Mouse (Mus musculus) cerebellum, adult 11 months (tissue): ENCODE results near the gene Duoxa1.
A peak's percentile ranks its signal among the peaks of the same experiment; 100 is the strongest.
"Not testable (repeated sequence)": the region's sequence is repeated elsewhere in the genome, so short reads cannot be mapped to it uniquely, and the experiment has no call there.

Experiments used
- DNase-seq: peaks from one replicate; pipeline ENCODE4 v3.0.0; 2022

Duoxa1 gene

DNA sequence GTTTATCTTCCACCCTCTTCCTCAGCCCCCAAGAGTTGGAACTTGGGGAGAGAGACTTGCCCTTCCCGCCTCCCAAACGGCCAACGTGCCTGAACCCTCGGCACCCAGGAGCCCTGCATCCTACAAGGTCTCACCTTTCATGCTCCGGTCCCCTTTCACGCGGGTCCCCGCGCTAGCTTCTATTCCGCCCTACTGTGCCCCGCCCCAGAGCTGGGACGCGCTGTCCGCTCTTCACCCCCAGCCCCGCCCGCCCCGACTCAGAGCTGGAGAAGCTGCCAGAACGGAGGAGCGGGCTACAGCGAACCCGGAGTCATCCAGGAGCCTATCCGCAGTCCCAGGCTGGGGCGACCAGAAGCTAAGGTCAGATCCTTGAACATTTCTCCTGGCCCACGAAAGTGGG is at the start of gene Duoxa1:
TSS of gene Duoxa1 (minus strand) at position 195 of the 400 bp plus-strand sequence.
- no peak for DNase-seq

DNA sequence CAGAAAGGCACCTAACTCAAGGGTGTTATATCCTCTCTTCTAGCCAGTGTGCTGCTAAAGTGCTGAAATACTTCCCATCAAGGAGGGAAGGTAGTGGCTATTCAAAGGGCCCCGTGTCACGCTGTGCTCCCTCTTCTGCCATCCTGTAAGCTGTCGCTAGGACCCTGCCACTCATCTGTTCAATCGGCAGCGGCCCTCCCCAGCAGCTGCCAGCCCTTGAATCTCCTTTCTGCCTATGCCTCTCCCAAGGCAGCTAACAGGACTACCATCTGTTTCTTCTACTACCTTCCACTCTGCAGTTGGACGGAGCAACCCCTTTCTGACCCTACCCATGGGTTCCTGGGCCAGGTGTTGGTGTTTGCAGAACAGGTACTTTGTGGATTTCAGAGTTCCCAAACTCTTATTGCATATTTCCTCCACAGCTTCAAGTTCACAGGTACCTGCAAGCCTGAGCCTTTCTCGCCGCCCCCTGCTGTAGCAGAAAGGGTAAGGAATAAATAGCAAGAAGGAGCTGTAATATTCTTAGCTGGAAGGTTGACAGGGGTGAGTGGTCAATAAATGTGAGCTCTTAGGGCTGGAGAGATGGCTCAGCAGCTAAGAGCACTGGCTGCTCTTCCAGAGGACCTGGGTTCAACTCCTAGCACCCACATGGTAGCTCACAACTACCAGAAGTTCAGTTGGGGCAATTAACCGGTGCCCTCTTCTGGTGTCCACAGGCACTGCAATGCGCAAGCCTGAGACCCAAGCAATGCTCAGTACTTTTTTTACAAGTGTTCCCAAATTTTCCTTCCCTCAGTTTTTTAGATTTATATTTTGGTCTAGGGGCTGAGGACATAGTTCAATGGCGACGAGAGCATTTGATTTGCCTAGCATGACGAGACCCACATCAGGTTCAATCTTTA is 49.3 kb upstream of the Duoxa1 start:
- DNase-seq, result no peak

DNA sequence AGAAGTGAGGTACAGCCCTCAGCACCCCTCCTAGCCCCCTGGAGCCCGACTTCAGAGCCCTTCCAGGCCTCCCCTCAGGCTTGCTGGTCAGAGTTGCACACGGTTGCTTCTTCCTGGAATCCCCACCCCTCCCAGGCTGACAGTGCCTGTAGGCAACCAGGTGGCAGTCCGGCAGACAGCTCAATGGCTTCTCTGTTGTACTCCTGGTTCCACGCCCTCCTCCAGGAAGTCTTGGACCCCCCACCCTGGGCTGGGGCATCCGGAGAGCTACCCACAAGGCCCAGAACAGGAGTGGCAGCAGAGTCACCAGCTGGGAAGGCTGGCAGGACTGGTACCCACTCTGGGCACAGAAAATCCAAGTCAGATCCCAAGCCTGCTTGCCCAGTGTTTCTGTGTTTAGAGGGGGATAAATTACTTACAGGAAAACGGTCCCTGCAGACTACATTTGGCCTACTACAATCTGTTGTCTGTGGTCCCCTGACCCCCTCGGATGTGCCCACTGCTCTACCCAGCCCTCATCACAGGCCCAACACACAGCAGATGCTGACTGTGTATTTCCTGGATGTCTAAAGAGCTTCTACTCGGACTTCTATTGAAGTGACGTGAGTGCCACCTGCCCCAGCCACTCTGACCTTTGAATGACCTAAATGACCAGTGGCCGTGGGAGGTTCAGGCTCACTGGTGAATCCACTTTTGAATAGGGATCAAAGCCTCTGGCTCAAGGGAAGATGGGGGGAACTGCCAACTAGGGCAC is 48.5 kb upstream of the Duoxa1 start:
- DNase-seq, result peak; percentile 60

DNA sequence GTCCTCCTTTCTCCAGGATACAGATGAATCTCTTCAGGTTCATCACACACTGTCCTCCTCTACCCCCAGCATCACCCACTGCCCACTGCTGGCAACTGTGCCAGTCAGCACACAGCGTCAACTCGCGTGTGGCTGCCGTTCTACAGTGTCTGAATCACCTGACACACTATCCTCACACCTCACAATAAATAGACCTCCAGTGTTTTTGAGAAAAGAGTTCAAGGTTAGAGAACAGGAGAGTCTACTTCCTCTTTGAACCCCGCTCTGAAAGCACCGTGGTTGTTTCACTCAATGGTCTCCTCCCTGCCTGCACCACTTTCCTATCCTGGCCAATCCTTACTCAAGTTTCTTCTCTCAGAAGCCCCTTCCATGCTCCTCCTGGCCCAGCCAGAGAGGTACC is 47.7 kb upstream of the Duoxa1 start:
- no peak for DNase-seq

DNA sequence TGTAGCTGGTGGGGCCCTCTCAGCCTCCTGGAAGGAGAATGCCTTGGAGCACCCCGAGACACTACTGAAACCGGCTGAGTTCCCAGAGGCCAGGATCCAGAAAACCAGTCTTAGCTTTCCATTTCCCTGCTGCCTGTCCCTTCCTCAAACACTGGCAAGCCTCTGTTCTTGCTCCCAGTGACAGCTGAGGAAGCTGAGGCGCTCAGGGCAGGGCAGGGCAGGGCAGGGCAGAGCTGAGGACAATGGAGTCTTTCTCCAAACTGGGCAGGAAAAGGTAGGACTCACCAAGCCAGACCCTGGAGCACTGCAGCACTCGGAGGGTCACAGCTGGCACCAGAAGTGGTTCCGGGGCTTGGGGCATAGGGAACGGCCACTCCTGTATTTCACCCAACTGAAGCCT is 46.8 kb upstream of the Duoxa1 start:
- DNase-seq, result no peak

DNA sequence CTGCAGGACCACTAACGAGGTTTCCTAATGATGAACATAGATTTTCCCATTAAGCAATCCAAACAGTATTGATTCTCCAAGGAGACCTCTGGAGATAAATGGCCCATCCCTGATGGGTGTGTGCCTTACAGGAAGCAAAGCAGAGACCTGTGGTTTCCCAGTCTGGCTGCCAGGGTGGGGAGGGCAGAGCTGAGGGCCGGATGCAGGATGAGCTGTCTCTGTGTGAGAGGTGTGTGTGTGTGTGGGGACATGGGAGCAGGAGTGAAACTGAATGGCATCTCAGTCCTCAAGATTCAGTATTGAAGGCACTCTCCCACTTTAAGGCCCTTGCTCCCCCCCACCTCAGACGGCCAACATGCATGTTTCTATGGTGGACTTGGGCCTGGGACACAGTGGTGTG is 42.7 kb upstream of the Duoxa1 start:
- DNase-seq, result no peak

DNA sequence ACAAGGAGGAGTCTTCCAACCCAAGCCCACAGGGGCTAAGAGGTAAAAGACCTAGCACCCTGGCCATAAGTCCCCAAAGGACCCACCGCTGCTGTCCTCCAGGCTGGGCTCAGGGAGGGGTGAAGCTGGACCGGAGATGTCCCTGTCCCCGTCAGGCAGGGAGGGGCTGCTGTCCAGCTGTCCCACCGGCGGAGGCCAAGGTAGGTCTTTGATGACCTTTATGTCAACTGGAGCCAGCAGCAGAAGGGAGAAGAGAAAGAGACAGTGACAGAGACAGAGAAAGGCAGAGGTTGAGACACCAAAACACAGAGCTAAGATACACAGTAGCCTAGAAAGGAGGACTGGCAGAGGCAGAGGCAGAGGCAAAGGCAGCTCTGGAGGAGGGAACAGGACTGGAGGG is 41.9 kb upstream of the Duoxa1 start:
- DNase-seq, result no peak

DNA sequence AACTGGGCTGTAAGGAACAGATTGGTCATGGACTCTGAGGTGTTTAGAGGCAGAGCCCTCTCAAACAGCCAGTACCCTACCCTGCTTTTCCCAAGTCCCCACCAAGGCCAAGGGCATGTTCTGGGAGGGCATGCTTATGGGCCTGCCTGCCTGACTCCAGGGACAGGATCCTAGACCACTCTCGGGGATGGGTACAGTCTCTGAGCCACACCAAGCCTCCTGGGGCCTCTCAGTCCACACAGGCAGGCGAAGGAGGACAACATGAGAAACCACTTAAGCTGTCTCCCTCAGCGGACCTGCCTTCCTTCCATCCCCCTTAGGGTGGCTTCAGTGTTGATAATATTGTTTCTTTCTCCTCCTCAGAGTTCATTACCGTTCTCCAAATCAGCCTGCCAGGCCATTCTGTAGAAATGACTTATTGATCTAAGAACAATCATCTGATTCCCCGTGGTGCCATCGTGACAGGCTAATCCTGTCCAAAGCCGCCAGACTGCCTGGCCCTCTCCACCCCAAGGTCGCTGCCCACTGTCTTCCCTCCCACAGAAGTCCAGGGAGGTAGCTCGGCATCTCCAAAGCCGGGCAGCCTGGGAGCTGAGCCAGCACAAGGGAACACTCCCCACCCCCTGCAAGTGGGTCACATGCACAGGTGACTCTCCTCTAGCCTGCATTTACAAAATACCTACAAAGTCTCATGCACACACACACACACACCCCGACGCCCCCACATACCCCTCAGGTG is 40.8 kb upstream of the Duoxa1 start:
- peak; percentile 78 for DNase-seq

DNA sequence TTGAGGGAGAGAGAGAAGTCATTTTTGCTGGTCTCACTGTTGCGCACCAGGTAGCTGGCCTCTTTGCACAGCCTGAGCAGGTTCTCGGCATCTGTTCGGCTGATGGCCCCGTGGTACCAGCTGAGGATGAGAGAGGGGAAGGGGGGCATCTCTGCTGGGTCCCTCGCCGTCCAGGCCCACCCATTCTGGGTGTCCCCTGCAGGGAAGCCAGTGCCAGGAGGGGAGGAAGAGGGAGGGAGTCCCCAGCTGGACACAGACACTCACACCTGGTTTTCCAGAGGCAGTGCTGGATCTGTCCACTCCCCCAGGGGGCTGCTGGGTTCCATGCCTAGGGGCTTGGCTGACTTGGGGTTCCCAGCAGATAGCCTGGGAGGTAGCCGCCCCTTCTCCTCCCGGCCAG is 40.2 kb upstream of the Duoxa1 start:
- DNase-seq, result peak; percentile 40

DNA sequence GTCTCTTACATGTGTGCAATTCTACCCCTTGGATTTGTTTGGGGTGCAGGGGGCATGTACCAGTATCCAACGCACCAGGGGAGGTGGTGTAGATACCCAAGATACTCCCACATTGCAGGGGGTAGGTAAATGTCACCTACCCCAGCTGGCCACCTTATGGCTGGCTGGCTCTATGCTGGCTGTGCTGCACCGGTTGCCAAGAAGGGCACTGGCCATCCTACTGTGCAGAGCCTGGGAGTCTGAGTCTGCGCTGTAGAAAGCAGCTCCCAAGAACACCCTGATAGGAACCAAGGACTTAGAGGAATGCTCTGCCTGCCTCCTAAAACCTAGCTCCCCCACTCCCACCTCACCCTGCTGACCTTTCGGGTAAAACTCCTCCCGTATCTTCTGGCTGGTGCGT is 39.5 kb upstream of the Duoxa1 start:
- peak; percentile 65 for DNase-seq

DNA sequence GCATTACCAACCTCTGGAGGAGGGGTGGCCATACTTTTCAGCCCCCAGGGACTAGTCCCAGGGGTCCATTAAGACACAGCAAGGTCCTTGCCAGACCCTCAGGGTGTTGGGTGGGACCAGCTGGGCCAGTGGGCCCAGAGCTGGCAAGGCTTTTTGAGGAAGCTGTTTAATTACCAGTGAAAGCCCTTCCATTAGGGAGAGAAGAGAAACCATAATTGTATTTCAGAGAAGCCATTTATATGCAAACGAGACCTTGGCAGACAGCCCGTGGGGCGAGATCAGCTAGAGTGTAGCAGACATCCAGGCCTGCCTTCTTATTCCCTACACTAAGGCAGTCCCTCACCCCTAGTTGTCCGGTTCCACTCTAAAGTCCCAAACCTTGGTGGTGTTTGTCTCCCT is 38.4 kb upstream of the Duoxa1 start:
- peak; percentile 45 for DNase-seq

DNA sequence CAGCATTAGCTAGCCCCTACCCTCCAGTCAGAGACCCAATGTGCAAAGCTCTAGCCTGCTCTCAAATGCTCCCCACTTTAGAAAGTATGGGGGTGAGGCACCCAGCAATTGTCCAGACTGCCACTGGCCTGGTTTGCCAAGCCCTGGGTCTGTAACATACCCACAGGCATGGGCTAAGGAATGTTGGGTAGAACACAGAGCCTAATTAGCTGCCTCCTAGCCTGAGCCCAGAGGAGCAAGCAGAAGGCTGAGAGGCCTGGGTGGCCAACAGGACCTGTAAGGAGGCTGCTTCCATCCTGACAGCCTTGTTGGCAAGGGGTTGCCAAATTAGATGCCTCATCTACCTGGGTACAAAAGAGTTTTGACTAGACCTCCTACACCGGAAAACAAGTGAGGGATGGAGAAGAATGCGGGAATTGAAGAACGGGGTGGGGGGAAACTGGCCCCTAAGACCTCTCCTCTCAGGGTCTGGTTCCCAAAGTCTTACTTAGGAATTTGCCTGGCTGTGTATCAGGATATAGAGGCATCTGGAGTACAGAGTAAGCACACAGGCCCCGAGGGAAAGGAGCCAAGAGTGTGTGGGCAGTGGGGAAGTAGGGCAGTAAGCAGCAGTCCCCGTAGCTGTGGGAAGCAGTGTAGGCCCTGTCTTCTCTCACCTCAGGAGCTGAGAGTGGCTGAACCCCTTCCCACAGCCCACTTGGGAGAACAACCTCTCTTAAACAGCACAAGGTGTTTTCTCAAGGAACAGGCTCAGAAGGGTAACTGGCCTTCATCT is 37.8 kb upstream of the Duoxa1 start:
- DNase-seq, result no peak

DNA sequence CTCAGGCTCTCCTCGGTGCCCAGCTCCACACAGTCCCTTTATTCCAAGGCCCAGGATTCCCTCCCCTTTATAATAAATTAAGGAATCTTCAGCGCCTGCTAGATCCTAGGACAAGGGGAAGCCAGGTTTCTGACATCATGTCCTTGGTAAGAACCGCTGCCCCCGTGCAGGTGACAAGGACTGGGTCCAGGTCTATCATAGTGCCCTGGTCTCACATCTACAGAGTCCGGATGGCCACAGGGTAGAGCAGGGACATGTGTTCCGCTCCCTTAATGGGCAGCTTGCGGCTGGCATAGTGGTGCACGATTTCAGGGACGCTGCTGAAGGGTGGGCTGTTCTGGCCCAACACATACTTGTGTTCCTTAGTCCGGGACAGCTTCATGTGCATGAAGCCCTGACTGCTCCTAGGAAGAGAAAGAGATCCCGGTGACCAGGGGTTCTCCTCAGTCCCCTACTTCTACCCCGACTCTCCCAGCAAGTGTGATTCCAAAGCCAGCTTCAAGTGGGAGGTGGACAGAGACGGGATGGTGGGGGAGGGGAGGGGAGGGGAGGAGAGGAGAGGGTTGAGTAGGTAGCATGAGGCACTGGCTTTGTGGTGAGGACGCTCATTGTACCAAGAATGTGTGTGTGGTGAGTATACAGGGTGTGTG is 35.7 kb upstream of the Duoxa1 start:
- DNase-seq, result no peak

DNA sequence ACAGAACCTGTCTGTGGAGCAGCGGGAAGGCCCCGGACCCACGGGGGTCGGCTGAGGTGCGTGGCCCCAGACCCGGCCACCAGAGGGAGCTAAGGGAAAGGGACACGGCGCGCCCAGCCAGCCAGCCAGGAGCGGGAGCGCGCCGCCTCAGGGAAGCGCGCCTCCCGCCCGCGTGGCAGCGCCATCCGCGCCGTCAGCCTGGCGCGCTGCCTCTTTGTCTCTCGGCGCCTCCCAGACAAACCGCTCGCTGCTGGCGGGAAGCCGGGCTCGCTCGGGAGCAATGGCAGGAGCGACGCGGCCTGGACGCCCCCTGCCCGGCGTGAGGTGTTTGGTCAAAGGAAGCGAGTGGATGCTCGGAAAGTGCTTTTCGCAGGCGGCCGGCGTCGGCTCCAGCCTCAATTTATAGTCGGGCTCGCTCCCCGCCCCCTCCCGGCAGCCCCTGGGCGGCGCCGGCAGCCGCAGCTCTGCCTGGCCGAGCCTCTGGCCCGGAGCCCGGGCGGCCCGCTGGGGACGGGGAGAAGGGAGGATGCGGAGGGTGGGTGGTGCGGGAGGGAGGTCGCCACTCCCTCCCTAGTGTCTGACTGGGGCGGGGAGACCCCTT is 35.1 kb upstream of the Duoxa1 start:
- DNase-seq, result peak; percentile 93

DNA sequence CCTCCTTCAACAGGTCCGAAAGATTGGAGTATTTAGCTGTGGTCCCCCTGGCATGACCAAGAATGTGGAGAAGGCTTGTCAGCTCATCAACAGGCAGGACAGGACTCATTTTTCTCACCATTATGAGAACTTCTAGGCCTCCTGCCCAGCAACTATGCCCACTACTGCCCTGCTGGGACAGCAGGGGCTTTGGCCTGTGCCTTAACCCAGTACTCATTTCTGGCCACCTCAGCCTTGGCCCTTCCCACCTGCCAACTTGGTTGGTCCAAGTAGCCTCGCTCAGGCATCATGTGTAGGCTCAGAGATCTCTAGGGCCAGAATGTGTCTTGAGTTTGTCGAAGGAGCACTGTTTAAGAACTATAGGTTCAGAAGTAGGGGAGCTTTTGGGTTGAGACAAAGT is 33.7 kb upstream of the Duoxa1 start:
- DNase-seq, result no peak

DNA sequence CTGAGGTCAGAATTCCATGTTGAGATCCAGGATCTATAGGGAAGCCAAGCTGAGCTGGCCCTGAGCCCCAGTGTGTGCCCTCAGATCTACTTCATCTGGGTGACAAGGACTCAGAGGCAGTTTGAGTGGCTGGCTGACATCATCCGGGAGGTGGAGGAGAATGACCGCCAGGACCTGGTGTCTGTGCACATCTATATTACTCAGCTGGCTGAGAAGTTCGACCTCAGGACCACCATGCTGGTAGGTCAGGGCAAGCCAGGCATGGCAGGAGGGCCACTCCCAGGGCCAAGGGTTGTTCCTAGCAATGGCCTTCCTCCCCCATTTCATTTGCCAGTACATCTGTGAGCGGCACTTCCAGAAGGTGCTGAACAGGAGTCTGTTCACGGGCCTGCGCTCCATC is 32.6 kb upstream of the Duoxa1 start:
- DNase-seq, result not testable (repeated sequence)

DNA sequence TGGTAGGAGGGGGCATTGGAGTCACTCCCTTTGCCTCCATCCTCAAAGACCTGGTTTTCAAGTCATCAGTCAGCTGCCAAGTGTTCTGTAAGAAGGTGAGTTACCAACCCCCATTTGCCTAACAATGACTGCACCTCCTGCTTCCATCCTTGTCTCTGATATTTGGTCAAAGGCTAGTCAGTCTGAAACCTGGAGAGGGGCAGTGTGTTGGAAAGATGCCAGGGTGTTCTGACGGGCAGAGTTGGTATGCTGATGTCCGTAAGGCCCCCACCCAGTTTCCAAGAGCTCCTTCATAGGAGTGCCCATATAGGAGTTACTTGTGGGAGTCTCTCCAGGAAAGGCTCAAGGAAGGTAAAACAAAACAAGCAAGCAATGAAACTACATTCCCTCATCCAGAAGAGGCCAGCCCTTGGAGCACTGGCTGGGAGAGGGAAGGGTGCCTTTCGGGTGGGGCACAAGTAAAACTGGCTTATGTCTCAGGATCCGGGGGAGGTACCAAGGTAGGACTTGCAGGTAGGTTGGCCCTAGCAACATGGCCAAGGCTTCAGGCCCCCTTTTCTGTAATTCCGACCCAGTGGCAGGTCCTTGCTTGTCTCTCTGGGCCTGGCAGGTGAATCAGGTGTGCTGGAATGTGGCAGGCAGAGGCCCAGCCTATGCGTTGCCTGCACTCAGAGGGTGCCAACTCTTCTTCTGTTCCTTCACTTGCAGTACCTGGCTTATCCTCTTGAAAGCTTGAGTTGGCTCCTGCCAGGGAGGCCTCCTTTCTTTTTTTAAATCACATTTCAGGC is 31.8 kb upstream of the Duoxa1 start:
- no peak for DNase-seq

DNA sequence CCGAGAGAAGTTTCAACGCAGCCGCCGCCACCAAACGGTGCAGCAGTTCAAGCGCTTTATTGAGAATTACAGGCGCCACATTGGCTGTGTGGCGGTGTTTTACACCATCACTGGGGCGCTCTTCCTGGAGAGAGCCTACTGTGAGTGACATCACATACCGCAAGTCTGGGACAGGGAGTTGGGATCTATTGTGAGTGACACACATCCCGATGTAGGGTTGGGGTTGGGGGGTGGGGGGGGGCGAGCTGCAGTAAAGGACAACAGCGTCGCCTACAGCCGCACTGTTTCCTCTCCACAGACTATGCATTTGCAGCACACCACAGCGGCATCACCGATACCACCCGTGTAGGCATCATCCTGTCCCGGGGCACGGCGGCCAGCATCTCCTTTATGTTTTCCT is 23.8 kb upstream of the Duoxa1 start:
- DNase-seq, result no peak

DNA sequence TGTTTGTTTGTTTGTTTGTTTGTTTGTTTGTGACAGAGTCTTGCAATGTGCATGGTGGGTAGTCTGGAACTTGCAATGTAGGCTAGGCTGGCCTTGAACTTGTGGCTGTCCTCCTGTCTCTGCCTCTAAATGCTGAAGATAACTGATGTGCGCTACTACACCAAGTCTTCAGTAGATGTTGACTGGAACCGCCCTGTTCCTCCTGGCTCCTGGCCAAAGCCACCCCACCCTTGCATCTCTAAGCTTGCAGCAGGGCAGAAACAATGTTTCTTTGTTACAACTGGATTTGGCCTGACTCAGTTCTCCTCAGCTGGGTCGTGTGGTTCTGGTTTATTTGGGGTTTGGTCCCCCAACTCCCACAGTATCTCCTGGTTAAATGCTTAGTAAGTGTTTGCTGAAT is 20.6 kb upstream of the Duoxa1 start:
- no peak for DNase-seq

DNA sequence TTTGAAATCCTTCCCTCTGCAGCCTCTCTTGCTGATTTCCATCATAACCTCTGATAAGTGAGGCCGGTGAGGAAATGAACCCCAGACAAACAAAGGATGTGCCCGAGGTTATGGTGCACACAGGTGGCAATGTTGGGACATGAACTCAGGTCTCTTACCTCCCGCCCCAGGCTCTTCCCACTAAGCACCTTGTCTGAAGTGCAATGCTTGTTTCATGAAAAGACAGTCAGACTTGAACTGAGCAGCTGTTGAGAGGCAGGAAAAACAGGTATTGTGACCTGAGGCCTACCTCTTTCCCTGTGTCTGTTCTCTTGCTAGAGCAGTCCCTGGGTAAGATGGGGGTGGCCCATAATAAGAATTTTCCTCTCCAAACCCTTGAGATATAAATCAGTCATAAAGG is 18.7 kb upstream of the Duoxa1 start:
- DNase-seq, result no peak

DNA sequence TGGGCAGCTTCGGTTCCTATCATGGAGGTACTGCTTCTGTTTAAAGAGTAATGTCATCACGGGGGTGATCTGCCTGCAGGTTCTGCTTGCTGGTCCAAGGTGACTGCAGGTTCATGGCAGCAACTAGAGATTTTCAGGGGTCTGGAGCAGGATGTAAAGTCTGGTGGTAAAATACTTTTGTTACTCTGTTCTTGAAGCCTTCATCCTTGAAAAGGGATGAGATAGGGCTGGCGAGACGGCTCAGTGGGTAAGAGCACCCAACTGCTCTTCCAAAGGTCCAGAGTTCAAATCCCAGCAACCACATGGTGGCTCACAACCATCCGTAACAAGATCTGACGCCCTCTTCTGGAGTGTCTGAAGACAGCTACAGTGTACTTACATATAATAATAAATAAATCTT is 16.8 kb upstream of the Duoxa1 start:
- not testable (repeated sequence) for DNase-seq
